Mouse (Mus musculus) cerebellum, postnatal 25 days (tissue): Measurements from ENCODE around the gene Masp2.
A peak's percentile ranks its signal among the peaks of the same experiment; 100 is the strongest.

Source experiments
- DNase-seq, 2 experiments: peaks; one replicate each; pipeline ENCODE4 v3.0.0; 2021; ENCODE audit warnings: mixed read lengths in 2 of 2

The Masp2 gene

GRCm38 (mm10) chr4:148641121-148641520 is 38.8 kb downstream of the Masp2 start:
- DNase-seq, result no peak

- DNase-seq, result peak in 1 of 2 experiments; percentile 16
Measured at GRCm38 (mm10) chr4:148643291-148644156, 41.2 kb downstream of the Masp2 start, which contains the start of gene Gm572. Gene Gm572, plus strand, starts transcription at chr4:148643317.

GRCm38 (mm10) chr4:148644157-148644511 is 41.8 kb downstream of the Masp2 start:
- peak; percentile 77 to 86 for DNase-seq

GRCm38 (mm10) chr4:148644926-148645325 is 42.6 kb downstream of the Masp2 start:
- DNase-seq, result no peak

DNA sequence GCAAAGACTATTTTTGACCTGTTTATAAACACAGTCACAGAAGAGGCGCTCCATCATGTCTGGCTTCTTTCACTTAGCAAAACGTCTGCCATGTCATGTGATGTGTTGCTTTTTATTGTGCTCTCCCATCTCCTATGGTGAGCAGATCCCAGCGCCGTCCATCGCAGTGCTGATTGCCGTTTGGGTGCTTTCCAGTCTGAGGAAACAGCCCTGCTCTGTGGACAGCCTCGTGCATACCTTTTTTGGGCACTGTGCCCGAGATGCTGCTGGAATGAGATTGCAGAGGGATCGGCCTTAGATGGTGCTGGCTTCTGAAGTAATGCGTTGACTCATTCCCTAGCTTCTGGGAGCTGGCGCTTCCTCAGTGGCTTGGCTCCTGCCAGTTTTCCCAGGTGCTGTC is 44.3 kb downstream of the Masp2 start:
- DNase-seq, result peak; percentile 76 to 85

- DNase-seq, result no peak
Measured at GRCm38 (mm10) chr4:148649309-148649708, 47.0 kb downstream of the Masp2 start.

GRCm38 (mm10) chr4:148651045-148651444 is 48.7 kb downstream of the Masp2 start:
- peak; percentile 81 to 83 for DNase-seq

DNA sequence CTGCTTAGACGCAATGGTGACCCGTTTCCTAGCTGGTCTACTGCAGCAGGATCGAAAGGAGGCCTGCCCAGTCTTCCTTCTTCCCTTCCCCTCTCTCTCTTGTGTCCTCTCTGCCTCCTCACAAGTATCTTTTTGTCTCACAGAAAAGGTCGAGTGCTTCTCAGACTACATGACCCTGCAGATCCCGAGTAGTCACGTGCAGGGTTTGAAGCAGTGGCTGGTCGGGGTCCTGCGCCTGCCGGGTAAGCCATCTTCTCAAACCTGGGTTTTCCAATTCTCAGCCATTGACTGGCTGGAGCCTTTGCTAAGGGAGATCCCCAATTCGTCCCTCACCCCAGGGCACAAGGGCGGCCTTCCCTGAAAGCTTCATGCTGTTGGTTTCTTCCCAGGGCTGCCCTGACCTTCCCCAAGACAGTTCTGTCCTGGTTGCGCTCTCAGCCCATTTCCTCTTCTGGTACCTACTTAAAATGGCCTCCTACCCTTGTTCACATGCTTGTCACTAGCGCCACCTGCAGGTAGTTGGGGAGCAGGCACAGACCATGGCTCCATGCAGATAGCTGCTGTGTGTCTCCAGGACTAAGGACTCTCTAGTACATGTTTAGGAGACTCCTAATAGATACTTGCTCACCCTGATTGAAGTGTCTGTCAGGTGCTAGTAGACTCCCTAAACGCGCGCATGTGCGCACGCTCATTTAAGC is 52.5 kb downstream of the Masp2 start:
- DNase-seq, result peak; percentile 41 to 65

DNA sequence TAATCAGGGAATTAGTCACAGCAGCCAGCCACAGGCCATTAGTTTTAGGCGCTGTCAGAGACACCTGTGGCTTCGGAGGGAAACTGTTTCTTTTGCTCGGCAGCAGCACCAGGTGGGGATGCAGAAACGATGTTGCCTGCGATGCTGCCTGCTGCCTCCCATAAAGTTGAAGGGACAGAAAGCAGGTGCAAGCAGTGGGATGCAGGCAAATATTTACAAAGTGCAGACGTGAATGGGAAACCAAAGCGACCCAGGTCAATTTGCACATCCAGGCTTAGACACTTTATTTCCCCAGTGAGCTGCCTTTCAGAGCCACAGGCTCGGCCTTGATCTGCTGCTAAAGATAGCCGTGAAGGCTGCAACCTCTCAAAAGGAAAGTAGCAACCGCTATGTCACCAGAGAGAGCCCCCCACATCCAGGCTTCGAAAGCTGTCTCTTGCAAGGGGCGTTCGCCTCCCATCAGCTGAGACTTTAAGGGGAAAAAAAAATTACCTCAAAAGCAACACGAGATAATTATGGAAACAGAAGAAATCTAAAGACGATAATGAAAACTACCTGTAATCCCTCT is 54.4 kb downstream of the Masp2 start:
- DNase-seq, result no peak

- no peak for DNase-seq
Measured at GRCm38 (mm10) chr4:148657776-148658175, 55.4 kb downstream of the Masp2 start.

DNA sequence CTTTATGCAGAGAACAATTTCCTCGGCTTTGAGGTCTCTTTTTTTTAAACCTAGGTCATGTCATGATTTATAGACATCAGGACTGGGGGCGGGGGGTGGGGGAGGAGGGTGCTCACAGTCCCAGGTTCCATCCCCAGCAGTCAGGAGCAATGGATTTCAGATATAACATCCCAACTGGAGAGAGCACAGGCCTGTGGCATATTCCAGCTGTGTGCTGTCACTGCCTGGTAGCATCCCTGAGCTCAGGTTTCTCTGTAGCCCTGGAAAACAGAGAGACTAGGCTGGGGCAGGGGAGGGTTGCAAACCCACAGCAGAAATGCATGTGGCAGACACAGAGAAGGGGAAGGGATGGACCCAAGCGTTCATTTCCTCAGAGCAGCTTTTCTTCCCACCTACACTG is 57.8 kb downstream of the Masp2 start:
- DNase-seq, result no peak

DNA sequence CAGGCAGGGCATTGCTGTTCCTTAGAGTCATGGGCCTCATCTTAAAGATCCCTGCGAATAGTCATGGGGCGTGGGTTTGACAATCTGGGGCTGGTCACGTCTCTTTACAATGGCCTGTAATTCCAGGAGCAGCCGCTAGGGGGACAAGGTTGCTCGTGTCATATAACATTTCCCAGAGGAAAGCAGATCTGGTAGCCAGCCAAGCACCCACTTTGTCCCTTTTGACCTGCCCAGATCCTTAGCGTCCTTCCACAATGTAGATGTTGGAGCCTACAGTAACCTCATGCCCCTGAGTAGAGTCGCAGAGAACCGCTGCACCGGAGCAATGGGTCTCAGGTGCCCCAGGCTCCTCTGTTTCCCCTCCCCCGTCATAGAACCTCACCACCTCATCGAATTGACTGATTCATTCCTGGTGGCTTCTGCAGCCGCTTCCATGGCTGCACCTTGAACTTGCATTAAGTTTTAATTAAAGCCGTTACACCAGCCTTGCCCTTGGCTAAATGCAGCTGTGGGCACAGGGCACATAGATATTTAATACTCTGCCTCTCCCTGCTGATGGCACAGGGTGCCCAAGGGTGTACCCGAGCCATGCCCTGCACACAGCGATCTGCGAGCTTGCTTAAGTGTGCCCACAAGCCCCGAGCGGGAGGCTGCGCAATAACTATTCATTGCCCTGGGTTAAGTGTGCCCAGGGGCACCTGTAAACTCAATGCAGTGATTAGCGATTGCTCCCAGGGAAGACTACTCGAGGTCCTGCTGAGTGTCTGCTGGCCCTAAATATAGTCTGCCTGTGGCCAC is 60.0 kb downstream of the Masp2 start:
- peak; percentile 77 to 85 for DNase-seq

- DNase-seq, result no peak
Measured at GRCm38 (mm10) chr4:148663326-148663725, 61.0 kb downstream of the Masp2 start.

DNA sequence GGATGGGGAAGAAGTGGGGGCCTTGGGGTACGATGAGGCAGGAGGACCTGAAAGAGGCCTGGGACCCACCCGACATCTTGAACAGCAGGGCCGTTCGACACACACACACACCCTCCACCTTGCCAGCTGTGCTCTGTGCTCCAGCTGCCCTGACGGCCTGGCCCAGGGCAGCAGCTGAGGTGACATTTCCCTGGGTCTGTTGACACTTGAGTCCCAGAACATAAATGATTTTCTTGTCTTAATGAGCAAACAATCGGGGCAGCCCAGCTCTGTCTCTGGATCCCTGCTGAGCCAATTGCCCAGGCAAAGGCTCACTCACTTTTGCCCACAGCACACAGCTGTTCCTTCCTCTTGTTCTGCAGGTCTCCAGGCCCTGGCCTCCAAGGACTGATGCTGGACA is 61.7 kb downstream of the Masp2 start:
- DNase-seq, result no peak
